Mouse (Mus musculus): ENCODE measurements around the gene Map3k12.

Map3k12 gene

GRCm38 (mm10) chr15:102519211-102520141 lies 2.6 kb upstream of the Map3k12 start:
- DNase-seq (ENCODE audit: low spot score), result no peak

- DNase-seq (ENCODE audit: low spot score), result no peak
Measured at GRCm38 (mm10) chr15:102518859-102519201, 2.0 kb upstream of the Map3k12 start.

GRCm38 (mm10) chr15:102517976-102518858 lies 1.4 kb upstream of the Map3k12 start, which contains the start of gene Tarbp2:
TSS of gene Tarbp2 (plus strand) at chr15:102518192.
- peak; percentile 98 for DNase-seq (ENCODE audit: low spot score)

- DNase-seq (ENCODE audit: low spot score), result no peak
Measured at GRCm38 (mm10) chr15:102517631-102517975, 739 bp upstream of the Map3k12 start.

GRCm38 (mm10) chr15:102516293-102516692 lies 571 bp downstream of the Map3k12 start:
- DNase-seq (ENCODE audit: low spot score), result no peak

GRCm38 (mm10) chr15:102515791-102516190 lies 1.1 kb downstream of the Map3k12 start:
- DNase-seq (ENCODE audit: low spot score), result no peak

- DNase-seq (ENCODE audit: low spot score), result no peak
Measured at GRCm38 (mm10) chr15:102515261-102515660, 1.6 kb downstream of the Map3k12 start.

GRCm38 (mm10) chr15:102513004-102513403 lies 3.9 kb downstream of the Map3k12 start:
- DNase-seq (ENCODE audit: low spot score), result no peak

GRCm38 (mm10) chr15:102512471-102512870 lies 4.4 kb downstream of the Map3k12 start:
- DNase-seq (ENCODE audit: low spot score), result no peak

- no peak for DNase-seq (ENCODE audit: low spot score)
Measured at GRCm38 (mm10) chr15:102512010-102512409, 4.9 kb downstream of the Map3k12 start.

GRCm38 (mm10) chr15:102511285-102511833 lies 5.5 kb downstream of the Map3k12 start:
- DNase-seq (ENCODE audit: low spot score), result no peak

GRCm38 (mm10) chr15:102510590-102511284 lies 6.1 kb downstream of the Map3k12 start:
- peak; percentile 58 for DNase-seq (ENCODE audit: low spot score)

GRCm38 (mm10) chr15:102510110-102510509 lies 6.8 kb downstream of the Map3k12 start:
- DNase-seq (ENCODE audit: low spot score), result no peak

- no peak for DNase-seq (ENCODE audit: low spot score)
Measured at GRCm38 (mm10) chr15:102508336-102508735, 8.5 kb downstream of the Map3k12 start.

- DNase-seq (ENCODE audit: low spot score), result no peak
Measured at GRCm38 (mm10) chr15:102507561-102507960, 9.3 kb downstream of the Map3k12 start.

GRCm38 (mm10) chr15:102506864-102507263 lies 10.0 kb downstream of the Map3k12 start:
- no peak for DNase-seq (ENCODE audit: low spot score)

GRCm38 (mm10) chr15:102506464-102506830 lies 10.4 kb downstream of the Map3k12 start:
- DNase-seq (ENCODE audit: low spot score), result no peak

- no peak for DNase-seq (ENCODE audit: low spot score)
Measured at GRCm38 (mm10) chr15:102505770-102506463, 10.9 kb downstream of the Map3k12 start.

GRCm38 (mm10) chr15:102505073-102505769 lies 11.6 kb downstream of the Map3k12 start:
- DNase-seq (ENCODE audit: low spot score), result no peak

- no peak for DNase-seq (ENCODE audit: low spot score)
Measured at GRCm38 (mm10) chr15:102503924-102504782, 12.7 kb downstream of the Map3k12 start.
